Mouse (Mus musculus) small intestine, adult 2 months (tissue): ENCODE data around the gene Sit1.

ENCODE experiments used
- CTCF ChIP-seq: fragments of 200-500 bp; IDR thresholded peaks from 2 replicates; pipeline ENCODE4 v1.5.1; 2012; ENCODE audit warnings: low read depth, mild to moderate bottlenecking, control low read depth, inconsistent platforms, low read length, moderate library complexity, mixed read lengths; ENCODE audit not compliant: insufficient replicate concordance, insufficient read length; ENCODE audit errors: extremely low read depth
- POLR2A ChIP-seq: fragments of 200-500 bp; IDR thresholded peaks from 2 replicates; pipeline ENCODE4 v1.6.1; 2012; ENCODE audit warnings: low read depth, mild to moderate bottlenecking, control low read depth, inconsistent platforms, low read length, moderate library complexity

DNA sequence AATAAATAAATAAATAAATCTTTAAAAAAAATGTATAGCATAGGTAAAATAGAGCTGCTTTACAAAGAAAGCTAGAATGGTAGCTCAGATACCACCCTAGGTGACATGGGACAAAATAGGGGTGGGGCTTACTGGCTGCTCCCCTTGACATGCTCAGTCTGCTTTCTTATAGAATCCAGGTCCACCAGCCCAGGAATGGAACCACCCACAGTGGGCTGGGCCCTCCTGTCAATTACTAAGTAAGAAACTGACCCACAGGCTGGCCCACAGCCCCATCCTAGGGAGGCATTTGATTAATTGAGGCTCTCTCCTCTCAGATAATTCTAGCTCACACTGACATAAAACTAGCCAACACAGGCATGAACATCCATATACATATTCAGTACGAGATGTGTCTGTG, 50.7 kb downstream of the Sit1 start:
- no peak for TF ChIP-seq POLR2A
- no peak for TF ChIP-seq CTCF
